ENCODE assay signal across 18 mouse cellular contexts in genomic region chr19:46433712-46434111, GRCm38 (mm10). TPM values are rescaled to one million over a fixed set of nuclear protein-coding genes. Genes with fewer than 3 reads are reported as not detected.
DNase-seq lines count a peak whose midpoint lies in the region; ATAC-seq and TF ChIP-seq lines count a peak whose summit lies in the region.
"Had no signal": no experiment of that assay in that cellular context is flagged by ENCODE, and none has a peak within 500 bp of the region (broad histone marks: within the 10 kb centered on the region; RNA-seq: fewer than 3 reads in every experiment).

No protein-coding gene starts in this region.

- no peak overlapping the region for H3K4me2 ChIP-seq in midbrain, embryonic 12.5 days (replicated peaks)
- H3K4me2 ChIP-seq in midbrain, postnatal 0 days (ENCODE audit: low read depth, low read length, poor library complexity, severe bottlenecking), result no peak overlapping the region
- H3K4me2 ChIP-seq in embryonic facial prominence, embryonic 12.5 days (replicated peaks), result peak overlapping the region; percentile 9; the same call in 1 of the 2 replicates
- no peak overlapping the region for H3K4me2 ChIP-seq in hindbrain, embryonic 11.5 days (replicated peaks; ENCODE audit: low read depth, low read length)
- no peak overlapping the region for H3K4me2 ChIP-seq in limb, embryonic 13.5 days (replicated peaks)

- no peaks in the 10 kb centered on the region for H3K27me3 ChIP-seq in midbrain, embryonic 12.5 days
- no peaks in the 10 kb centered on the region for H3K27me3 ChIP-seq in midbrain, postnatal 0 days (ENCODE audit: insufficient read depth, low read length)
- H3K27me3 ChIP-seq in embryonic facial prominence, embryonic 12.5 days, result no peaks in the 10 kb centered on the region
- no peaks in the 10 kb centered on the region for H3K27me3 ChIP-seq in hindbrain, embryonic 11.5 days (ENCODE audit: control insufficient read depth, insufficient read depth, low read length)
- H3K27me3 ChIP-seq in limb, embryonic 13.5 days, result no peaks in the 10 kb centered on the region

- no peaks in the 10 kb centered on the region for H3K9me3 ChIP-seq in midbrain, embryonic 12.5 days
- H3K9me3 ChIP-seq in midbrain, postnatal 0 days (ENCODE audit: low read length), result no peaks in the 10 kb centered on the region
- no peaks in the 10 kb centered on the region for H3K9me3 ChIP-seq in embryonic facial prominence, embryonic 12.5 days
- no peaks in the 10 kb centered on the region for H3K9me3 ChIP-seq in hindbrain, embryonic 11.5 days (ENCODE audit: control insufficient read depth, low read length)
- H3K9me3 ChIP-seq in limb, embryonic 13.5 days, result no peaks in the 10 kb centered on the region

- no peak for ATAC-seq in midbrain, embryonic 12.5 days (ENCODE audit: low FRiP score, low read depth)
- ATAC-seq in midbrain, postnatal 0 days (ENCODE audit: low FRiP score), result no peak
- no peak for ATAC-seq in embryonic facial prominence, embryonic 12.5 days (ENCODE audit: insufficient number of reproducible peaks, insufficient read depth, low FRiP score, low TSS enrichment)
- no peak for ATAC-seq in hindbrain, embryonic 11.5 days (ENCODE audit: low FRiP score)
- no peak for ATAC-seq in limb, embryonic 13.5 days (ENCODE audit: low FRiP score, low read depth)
- ATAC-seq: intestine, embryonic 16.5 days; lung, postnatal 0 days had no signal

- no peak for DNase-seq in midbrain, postnatal 0 days (ENCODE audit: low spot score)
- no peak for DNase-seq in hindbrain, embryonic 11.5 days (ENCODE audit: low spot score)
- no peak for DNase-seq in heart, postnatal 10 days
- DNase-seq in thymus, postnatal 4 days, result no peak
- no peak for DNase-seq in right cerebral cortex, postnatal 4 days
- DNase-seq: adrenal gland, postnatal 36 days; cerebellum, adult 9-11 months; gastrocnemius, postnatal 14 days; left cerebral cortex, postnatal 4 days; right cerebral cortex, postnatal 14 days had no signal

- TF ChIP-seq CTCF in midbrain, postnatal 0 days (IDR thresholded peaks at IDR 0.05), result no peak

- H3K4me3 ChIP-seq in midbrain, embryonic 12.5 days, result no peak overlapping the region
- H3K4me3 ChIP-seq in midbrain, postnatal 0 days (ENCODE audit: low read depth, low read length), result no peak overlapping the region
- H3K4me3 ChIP-seq in embryonic facial prominence, embryonic 12.5 days, result no peak overlapping the region
- no peak overlapping the region for H3K4me3 ChIP-seq in hindbrain, embryonic 11.5 days (ENCODE audit: low read depth, low read length)
- no peak overlapping the region for H3K4me3 ChIP-seq in limb, embryonic 13.5 days
- H3K4me3 ChIP-seq: erythroblast, embryonic 14.5 days; myocyte had no signal

- H3K36me3 ChIP-seq in midbrain, embryonic 12.5 days, result peaks cover 8% of the 10 kb centered on the region; the same call in 1 of the 2 replicates
- H3K36me3 ChIP-seq in midbrain, postnatal 0 days (ENCODE audit: insufficient read depth, low read length), result no peaks in the 10 kb centered on the region
- no peaks in the 10 kb centered on the region for H3K36me3 ChIP-seq in embryonic facial prominence, embryonic 12.5 days
- H3K36me3 ChIP-seq in hindbrain, embryonic 11.5 days (ENCODE audit: control insufficient read depth, insufficient read depth, low read length), result no peaks in the 10 kb centered on the region
- peaks cover 16% of the 10 kb centered on the region for H3K36me3 ChIP-seq in limb, embryonic 13.5 days

- WGBS in midbrain, embryonic 12.5 days, result 62% methylated on average over 7 of the region's 7 CpGs
- 58% methylated on average over 7 of the region's 7 CpGs for WGBS in midbrain, postnatal 0 days
- 31% methylated on average over 7 of the region's 7 CpGs for WGBS in embryonic facial prominence, embryonic 12.5 days
- 49% methylated on average over 7 of the region's 7 CpGs for WGBS in hindbrain, embryonic 11.5 days
- WGBS in limb, embryonic 13.5 days, result 52% methylated on average over 7 of the region's 7 CpGs

- H3K27ac ChIP-seq in midbrain, embryonic 12.5 days (replicated peaks), result peak overlapping the region; percentile 60; the same call in 1 of the 2 replicates
- H3K27ac ChIP-seq in midbrain, postnatal 0 days (ENCODE audit: low read depth, low read length), result no peak overlapping the region
- peak overlapping the region; percentile 80 for H3K27ac ChIP-seq in embryonic facial prominence, embryonic 12.5 days
- H3K27ac ChIP-seq in hindbrain, embryonic 11.5 days (ENCODE audit: low read depth, low read length), result peak overlapping the region; percentile 33; the same call in 1 of the 2 replicates
- H3K27ac ChIP-seq in limb, embryonic 13.5 days, result peak overlapping the region; percentile 17; the same call in 1 of the 2 replicates
- H3K27ac ChIP-seq: liver, embryonic 14.5 days had no signal

- H3K4me1 ChIP-seq in midbrain, embryonic 12.5 days, result peaks cover 21% of the 10 kb centered on the region
- H3K4me1 ChIP-seq in midbrain, postnatal 0 days (ENCODE audit: insufficient read depth, low read length), result peaks cover 5% of the 10 kb centered on the region; the same call in 1 of the 2 replicates
- H3K4me1 ChIP-seq in embryonic facial prominence, embryonic 12.5 days, result peaks cover 32% of the 10 kb centered on the region
- H3K4me1 ChIP-seq in hindbrain, embryonic 11.5 days (replicated peaks; ENCODE audit: control insufficient read depth, insufficient read depth, low read length), result 0 out of 2 replicates have a peak, but pooled peaks cover 3% of the 10 kb centered on the region
- H3K4me1 ChIP-seq in limb, embryonic 13.5 days, result peaks cover 16% of the 10 kb centered on the region

- intact Hi-C loops in heart, postnatal 10 days (cut with DNase I), result no loop called here

- H3K9ac ChIP-seq in midbrain, embryonic 12.5 days (replicated peaks), result 0 out of 2 replicates have a peak overlapping the region, but pooled peaks have one; percentile 15
- no peak overlapping the region for H3K9ac ChIP-seq in midbrain, postnatal 0 days (replicated peaks; ENCODE audit: low read length, poor library complexity, severe bottlenecking)
- no peak overlapping the region for H3K9ac ChIP-seq in embryonic facial prominence, embryonic 12.5 days
- no peak overlapping the region for H3K9ac ChIP-seq in hindbrain, embryonic 11.5 days (ENCODE audit: low read depth, low read length)
- H3K9ac ChIP-seq in limb, embryonic 13.5 days, result no peak overlapping the region
- H3K9ac ChIP-seq: liver, embryonic 14.5 days had no signal

RNA-seq across cellular contexts. Expression of gene Sufu, which starts 37.0 kb away (rescaled TPM):
- polyA plus RNA-seq in midbrain, embryonic 12.5 days (2016; fragmentation: Nextera tagmentation; extraction: Ambion mirVana), result 42.4 and 43.7 TPM in 2 replicates
- total RNA-seq in midbrain, postnatal 0 days (2014; rRNA removed), result 11.5 and 14.4 TPM in 2 replicates
- polyA plus RNA-seq in midbrain, postnatal 0 days (2015; fragmentation: Nextera tagmentation; extraction: Ambion mirVana), result 13.2 and 14.5 TPM in 2 replicates
- 44.9 and 47.6 TPM in 2 replicates for polyA plus RNA-seq in embryonic facial prominence, embryonic 12.5 days (2016; fragmentation: Nextera tagmentation; extraction: Ambion mirVana)
- 31.9 and 33.2 TPM in 2 replicates for polyA plus RNA-seq in hindbrain, embryonic 11.5 days (2014; fragmentation: Nextera tagmentation; extraction: Ambion mirVana)
- 36.4 and 38.8 TPM in 2 replicates for polyA plus RNA-seq in limb, embryonic 13.5 days (2015; fragmentation: Nextera tagmentation; extraction: Ambion mirVana)
- 10 to 100 TPM; 18.0 to 18.7 TPM for total RNA-seq in heart, postnatal 10 days (2021)

RNA-seq across cellular contexts. Expression of gene Actr1a, which starts 38.2 kb away (rescaled TPM):
- 242 and 258 TPM in 2 replicates for polyA plus RNA-seq in midbrain, embryonic 12.5 days (2016; fragmentation: Nextera tagmentation; extraction: Ambion mirVana)
- 356 and 359 TPM in 2 replicates for total RNA-seq in midbrain, postnatal 0 days (2014; rRNA removed)
- polyA plus RNA-seq in midbrain, postnatal 0 days (2015; fragmentation: Nextera tagmentation; extraction: Ambion mirVana), result 327 and 343 TPM in 2 replicates
- 157 and 161 TPM in 2 replicates for polyA plus RNA-seq in embryonic facial prominence, embryonic 12.5 days (2016; fragmentation: Nextera tagmentation; extraction: Ambion mirVana)
- polyA plus RNA-seq in hindbrain, embryonic 11.5 days (2014; fragmentation: Nextera tagmentation; extraction: Ambion mirVana), result 223 and 250 TPM in 2 replicates
- 145 and 152 TPM in 2 replicates for polyA plus RNA-seq in limb, embryonic 13.5 days (2015; fragmentation: Nextera tagmentation; extraction: Ambion mirVana)
- total RNA-seq in heart, postnatal 10 days (2021), result 100 to 1,000 TPM; 122 to 124 TPM
